8 mouse cellular contexts compared by ENCODE assay signal in the genomic region with DNA sequence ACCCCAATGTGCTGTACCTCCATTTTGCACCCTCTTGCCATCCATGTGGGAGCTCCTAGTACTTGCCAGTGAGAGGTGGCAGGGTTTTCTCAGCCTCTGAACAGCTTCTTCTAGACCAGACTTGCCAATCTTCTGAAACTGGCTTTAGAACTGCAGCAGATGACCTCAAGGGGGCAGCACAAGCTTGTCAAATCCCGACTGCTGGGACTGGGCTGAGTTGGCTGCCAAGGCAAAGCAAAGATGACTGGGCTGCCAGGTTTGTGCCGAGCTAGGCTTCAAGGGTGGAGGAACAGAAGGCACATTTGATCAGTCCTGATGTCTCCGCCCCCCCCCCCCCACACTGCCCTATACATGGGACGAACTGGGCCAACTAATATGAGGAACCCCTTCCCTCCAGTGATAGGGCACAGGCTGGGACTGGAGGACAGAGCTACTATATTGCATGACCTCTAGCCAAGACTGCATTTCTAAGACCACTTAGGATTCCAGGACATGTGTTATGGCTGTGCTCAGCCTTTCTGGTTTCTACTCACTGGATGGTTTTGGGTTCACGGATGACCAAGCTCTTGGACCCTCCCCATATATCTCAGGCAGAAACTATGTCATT. TPM values are rescaled to one million over a fixed set of nuclear protein-coding genes. Genes with fewer than 3 reads are reported as not detected.
DNase-seq lines count a peak whose midpoint lies in the region; ATAC-seq and TF ChIP-seq lines count a peak whose summit lies in the region.

No protein-coding gene starts in this region.

- ATAC-seq in embryonic facial prominence, embryonic 15.5 days (ENCODE audit: insufficient number of reproducible peaks, low FRiP score, low TSS enrichment, low read depth), result peak; percentile 43
- ATAC-seq in liver, postnatal 0 days, result no peak
- peak; percentile 63; the same call in 1 of the 2 replicates for ATAC-seq in neural tube, embryonic 15.5 days (ENCODE audit: low FRiP score)

- no peaks in the 10 kb centered on the region for H3K79me2 ChIP-seq in CH12.LX (replicated peaks; ENCODE audit: control insufficient read depth, extremely low read depth, insufficient read depth, poor library complexity, severe bottlenecking)

- no peak for TF ChIP-seq EP300 in CH12.LX (IDR thresholded peaks at IDR 0.05; ENCODE audit: low read length)
- TF ChIP-seq EP300 in liver, postnatal 0 days (IDR thresholded peaks at IDR 0.05; ENCODE audit: low read depth), result no peak

- peak; percentile 66 to 99 for TF ChIP-seq CTCF in CH12.LX (conservative IDR thresholded peaks at IDR 0.05 in 1 of 2, IDR thresholded peaks at IDR 0.05 in 1 of 2; ENCODE audit: low read depth in 2 of 2, low read length in 2 of 2)
- peak; percentile 76 for TF ChIP-seq CTCF in bone marrow macrophage, adult 2 months (IDR thresholded peaks at IDR 0.05; ENCODE audit: low read depth, low read length)
- TF ChIP-seq CTCF in liver, postnatal 0 days (IDR thresholded peaks at IDR 0.05; ENCODE audit: low read depth), result peak; percentile 71

- no peak overlapping the region for H3K27ac ChIP-seq in CH12.LX (ENCODE audit: insufficient read depth, low read depth)
- no peak overlapping the region for H3K27ac ChIP-seq in bone marrow macrophage, adult 2 months (ENCODE audit: insufficient read depth, low read depth, low read length)
- no peak overlapping the region for H3K27ac ChIP-seq in embryonic facial prominence, embryonic 15.5 days (replicated peaks)
- no peak overlapping the region for H3K27ac ChIP-seq in liver, postnatal 0 days (ENCODE audit: low read depth)
- H3K27ac ChIP-seq in neural tube, embryonic 15.5 days (replicated peaks), result no peak overlapping the region

- TF ChIP-seq RAD21 in CH12.LX (IDR thresholded peaks at IDR 0.05; ENCODE audit: low read depth, low read length), result peak; percentile 99

- H3K4me3 ChIP-seq in CH12.LX (replicated peaks in 1 of 3; ENCODE audit: low read depth in 2 of 3, low read length in 2 of 3, poor library complexity in 1 of 3), result no peak overlapping the region
- H3K4me3 ChIP-seq in bone marrow macrophage, adult 2 months (ENCODE audit: insufficient read depth, low read length), result no peak overlapping the region
- no peak overlapping the region for H3K4me3 ChIP-seq in embryonic facial prominence, embryonic 15.5 days (replicated peaks)
- H3K4me3 ChIP-seq in liver, postnatal 0 days (ENCODE audit: low read depth, low read length), result no peak overlapping the region
- no peak overlapping the region for H3K4me3 ChIP-seq in neural tube, embryonic 15.5 days (replicated peaks)

- no peaks in the 10 kb centered on the region for H3K27me3 ChIP-seq in CH12.LX (replicated peaks)
- H3K27me3 ChIP-seq in embryonic facial prominence, embryonic 15.5 days, result no peaks in the 10 kb centered on the region
- no peaks in the 10 kb centered on the region for H3K27me3 ChIP-seq in liver, postnatal 0 days (ENCODE audit: insufficient read depth, low read length)
- H3K27me3 ChIP-seq in neural tube, embryonic 15.5 days (replicated peaks), result 0 out of 2 replicates have a peak, but pooled peaks cover 6% of the 10 kb centered on the region

- intact Hi-C loops in heart, postnatal 10 days (cut with DNase I), result loop anchor here (1.0 kb wide), 1 partner anchor 64 kb away; no protein-coding TSS in a partner anchor

- no peak overlapping the region for H3K9ac ChIP-seq in CH12.LX (ENCODE audit: insufficient read depth, low read depth)
- H3K9ac ChIP-seq in embryonic facial prominence, embryonic 15.5 days, result no peak overlapping the region
- no peak overlapping the region for H3K9ac ChIP-seq in liver, postnatal 0 days (replicated peaks)
- H3K9ac ChIP-seq in neural tube, embryonic 15.5 days (replicated peaks), result no peak overlapping the region

- no peak for TF ChIP-seq POLR2A in CH12.LX (IDR thresholded peaks at IDR 0.05; ENCODE audit: low read depth, low read length)
- no peak for TF ChIP-seq POLR2A in bone marrow macrophage, adult 2 months (IDR thresholded peaks at IDR 0.05; ENCODE audit: borderline replicate concordance, low read depth, low read length)

- dilution Hi-C loops in CH12.LX (cut with MboI; ENCODE audit: extremely low pct_ligation_motif_present, extremely low pct_unique_long_range_greater_than_20kb, low sequenced_read_pairs), result no loop called here

- peak; percentile 90 for DNase-seq in CH12.LX (ENCODE audit: extremely low read depth)
- peak; percentile 88 to 94 for DNase-seq in heart, postnatal 10 days
- DNase-seq in kidney, postnatal 36 days, result peak; percentile 78 to 88
- DNase-seq in liver, postnatal 0 days, result peak; percentile 70
- DNase-seq in thymus, adult 18-20 months, result peak; percentile 17 to 19

- no peaks in the 10 kb centered on the region for H3K9me3 ChIP-seq in CH12.LX (replicated peaks; ENCODE audit: low read length)
- H3K9me3 ChIP-seq in embryonic facial prominence, embryonic 15.5 days (replicated peaks), result no peaks in the 10 kb centered on the region
- H3K9me3 ChIP-seq in liver, postnatal 0 days (ENCODE audit: low read length), result no peaks in the 10 kb centered on the region
- H3K9me3 ChIP-seq in neural tube, embryonic 15.5 days (replicated peaks), result no peaks in the 10 kb centered on the region

- no peak overlapping the region for H3K4me2 ChIP-seq in CH12.LX (ENCODE audit: insufficient read depth, low read depth, poor library complexity, severe bottlenecking)
- no peak overlapping the region for H3K4me2 ChIP-seq in embryonic facial prominence, embryonic 15.5 days (replicated peaks)
- no peak overlapping the region for H3K4me2 ChIP-seq in liver, postnatal 0 days (ENCODE audit: low read depth, low read length)
- no peak overlapping the region for H3K4me2 ChIP-seq in neural tube, embryonic 15.5 days

- no peaks in the 10 kb centered on the region for H3K4me1 ChIP-seq in CH12.LX (ENCODE audit: control insufficient read depth in 1 of 2, insufficient read depth in 2 of 2)
- no peaks in the 10 kb centered on the region for H3K4me1 ChIP-seq in bone marrow macrophage, adult 2 months (ENCODE audit: control insufficient read depth, insufficient read depth, low read length)
- H3K4me1 ChIP-seq in embryonic facial prominence, embryonic 15.5 days, result no peaks in the 10 kb centered on the region
- H3K4me1 ChIP-seq in liver, postnatal 0 days (ENCODE audit: insufficient read depth), result no peaks in the 10 kb centered on the region
- no peaks in the 10 kb centered on the region for H3K4me1 ChIP-seq in neural tube, embryonic 15.5 days

- no peaks in the 10 kb centered on the region for H3K36me3 ChIP-seq in CH12.LX (replicated peaks in 1 of 2; ENCODE audit: control insufficient read depth in 1 of 2, insufficient read depth in 1 of 2, low read length in 1 of 2)
- H3K36me3 ChIP-seq in embryonic facial prominence, embryonic 15.5 days, result no peaks in the 10 kb centered on the region
- no peaks in the 10 kb centered on the region for H3K36me3 ChIP-seq in liver, postnatal 0 days (replicated peaks; ENCODE audit: insufficient read depth, low read length)
- no peaks in the 10 kb centered on the region for H3K36me3 ChIP-seq in neural tube, embryonic 15.5 days

- WGBS in embryonic facial prominence, embryonic 15.5 days, result 35% methylated on average over 5 of the region's 5 CpGs
- 25% methylated on average over 5 of the region's 5 CpGs for WGBS in liver, postnatal 0 days (ENCODE audit: insufficient replicate concordance)
- 35% methylated on average over 5 of the region's 5 CpGs for WGBS in neural tube, embryonic 15.5 days

- in situ Hi-C loops in CH12.LX (cut with MboI; ENCODE audit: low pct_ligation_motif_present, low pct_unique_long_range_greater_than_20kb, low sequenced_read_pairs), result no loop called here

TF ChIP-seq in CH12.LX, 34 proteins besides CTCF, POLR2A, EP300 and RAD21:
- TF ChIP-seq GABPA (IDR thresholded peaks at IDR 0.05; ENCODE audit: insufficient replicate concordance, low read depth, low read length), result no peak
- no peak for TF ChIP-seq TCF12 (IDR thresholded peaks at IDR 0.05; ENCODE audit: low read depth, low read length)
- 0 out of 2 replicates have a peak, but pooled peaks have one; percentile 12 for TF ChIP-seq JUND (conservative IDR thresholded peaks at IDR 0.05; ENCODE audit: low read depth, low read length)
- no peak for TF ChIP-seq MXI1 (IDR thresholded peaks at IDR 0.05; ENCODE audit: low read depth, low read length)
- peak; percentile 99 for TF ChIP-seq SMC3 (IDR thresholded peaks at IDR 0.05; ENCODE audit: low read depth, low read length)
- no peak for TF ChIP-seq KAT2A (IDR thresholded peaks at IDR 0.05; ENCODE audit: insufficient replicate concordance, low read length)
- peak; percentile 97 for TF ChIP-seq ZC3H11A (IDR thresholded peaks at IDR 0.05; ENCODE audit: low read depth, low read length)
- no peak for TF ChIP-seq MAZ (IDR thresholded peaks at IDR 0.05; ENCODE audit: low read depth, low read length)
- peak; percentile 38; the same call in 1 of the 2 replicates for TF ChIP-seq NELFE (IDR thresholded peaks at IDR 0.05; ENCODE audit: low read depth, low read length)
- peak; percentile 23; the same call in 1 of the 2 replicates for TF ChIP-seq MEF2A (IDR thresholded peaks at IDR 0.05; ENCODE audit: borderline replicate concordance, low read depth, low read length)
- TF ChIP-seq IRF4 (IDR thresholded peaks at IDR 0.05; ENCODE audit: low read depth, low read length), result peak; percentile 54
TF ChIP-seq in CH12.LX: peak in this region for 6.

RNA-seq across cellular contexts. Expression of gene 4930469K13Rik, which starts 51.1 kb away (rescaled TPM):
- not detected in 2 replicates for total RNA-seq in CH12.LX (2012; rRNA removed)
- 0.42 TPM in 1 of 2 replicates, not detected in the other for total RNA-seq in CH12.LX (2014; rRNA removed)
- polyA plus RNA-seq in CH12.LX (2012; ENCODE audit: insufficient read length, low read depth), result not detected in 2 replicates
- not detected in 2 replicates for polyA plus RNA-seq in bone marrow macrophage, adult 2 months (2012; ENCODE audit: insufficient read depth, insufficient read length, missing spikeins)
- 1.4 and 1.5 TPM in 2 replicates for polyA plus RNA-seq in embryonic facial prominence, embryonic 15.5 days (2015; fragmentation: Nextera tagmentation; extraction: Ambion mirVana)
- total RNA-seq in heart, postnatal 10 days (2021), result not detected
- not detected in 2 replicates for polyA plus RNA-seq in liver, postnatal 0 days (2015; fragmentation: Nextera tagmentation; extraction: Ambion mirVana)
- polyA plus RNA-seq in neural tube, embryonic 15.5 days (2015; fragmentation: Nextera tagmentation; extraction: Ambion mirVana), result 22.9 and 24.1 TPM in 2 replicates

RNA-seq across cellular contexts. Expression of gene Foxi1, which starts 58.4 kb away (rescaled TPM):
- total RNA-seq in CH12.LX (2012; rRNA removed) (not detected in 2 replicates), CH12.LX (2014; rRNA removed) (not detected in 2 replicates)
- not detected in 2 replicates for polyA plus RNA-seq in CH12.LX (2012; ENCODE audit: insufficient read length, low read depth)
- not detected in 2 replicates for polyA plus RNA-seq in bone marrow macrophage, adult 2 months (2012; ENCODE audit: insufficient read depth, insufficient read length, missing spikeins)
- 0.56 and 1.4 TPM in 2 replicates for polyA plus RNA-seq in embryonic facial prominence, embryonic 15.5 days (2015; fragmentation: Nextera tagmentation; extraction: Ambion mirVana)
- not detected for total RNA-seq in heart, postnatal 10 days (2021)
- polyA plus RNA-seq in liver, postnatal 0 days (2015; fragmentation: Nextera tagmentation; extraction: Ambion mirVana), result not detected in 2 replicates
- polyA plus RNA-seq in neural tube, embryonic 15.5 days (2015; fragmentation: Nextera tagmentation; extraction: Ambion mirVana), result not detected in 2 replicates

Comparison
In these comparisons a context has a peak if more than half of its experiments do, and no peak if none do; other contexts are left out.
1. DNase-seq: peak in every context shown above with its lines; median percentile 91 in heart, postnatal 10 days; 90 in CH12.LX; 83 in kidney, postnatal 36 days; 70 in liver, postnatal 0 days; 18 in thymus, adult 18-20 months.